Mouse (Mus musculus): Measurements from ENCODE around the gene Ilf3. TPM values are rescaled to one million over a fixed set of nuclear protein-coding genes. Genes with fewer than 3 reads are reported as not detected.
A peak's percentile ranks its signal among the peaks of the same experiment; 100 is the strongest.

The Ilf3 gene
- polyA plus RNA-seq, 1 experiment: 13.8 TPM

GRCm38 (mm10) chr9:21451870-21452269 lies 84.2 kb downstream of the Ilf3 start:
- no peak overlapping the region for H3K4me3 ChIP-seq (ENCODE audit: insufficient read depth, low read depth, low read length)
- H3K4me1 ChIP-seq (ENCODE audit: control insufficient read depth, insufficient read depth, insufficient read length, low read length): peaks cover 59% of the 10 kb centered on the region
- peak overlapping the region; percentile 53 for H3K27ac ChIP-seq (replicated peaks; ENCODE audit: low read depth, low read length)

DNA sequence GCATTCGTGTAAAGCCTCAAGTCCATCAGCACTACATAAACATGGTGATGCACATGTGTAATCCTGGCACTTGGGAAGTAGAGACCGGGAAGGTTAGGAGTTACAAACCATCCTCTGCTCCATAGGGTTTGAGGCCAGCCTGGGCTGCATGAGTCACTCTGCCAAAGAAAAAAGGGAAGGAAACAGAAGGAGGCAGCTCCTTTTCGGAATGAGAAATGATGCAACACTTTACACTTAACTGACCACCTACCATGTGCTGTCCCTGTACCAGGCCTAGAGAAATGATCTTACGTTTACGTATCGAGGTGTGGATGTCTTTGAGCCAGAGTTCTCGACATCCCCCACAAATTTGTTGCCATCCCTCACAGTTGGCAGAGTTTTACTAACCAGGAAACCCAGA lies 85.3 kb downstream of the Ilf3 start:
- H3K4me3 ChIP-seq (ENCODE audit: insufficient read depth, low read depth, low read length): no peak overlapping the region
- H3K27ac ChIP-seq (replicated peaks; ENCODE audit: low read depth, low read length): 0 out of 2 replicates have a peak overlapping the region, but pooled peaks have one; percentile 26
- peaks cover 56% of the 10 kb centered on the region for H3K4me1 ChIP-seq (ENCODE audit: control insufficient read depth, insufficient read depth, insufficient read length, low read length)

DNA sequence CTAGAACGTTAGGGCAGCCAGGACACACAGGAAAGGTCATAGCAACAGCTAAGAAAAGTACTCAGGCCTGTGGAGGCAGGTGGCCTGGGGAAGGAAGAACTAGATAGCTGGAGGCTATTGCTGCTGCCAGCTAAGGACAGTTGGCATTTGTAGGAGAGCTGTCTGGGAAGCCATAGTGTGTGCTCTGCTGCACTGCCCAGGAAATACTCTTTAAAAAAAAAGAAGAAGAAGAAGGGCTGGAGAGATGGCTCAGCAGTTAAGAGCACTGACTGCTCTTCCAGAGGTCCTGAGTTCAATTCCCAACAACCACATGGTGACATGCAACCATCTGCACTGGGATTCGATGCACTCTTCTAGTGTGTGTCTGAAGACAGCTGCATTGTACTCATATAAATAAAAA lies 85.8 kb downstream of the Ilf3 start:
- H3K4me1 ChIP-seq (ENCODE audit: control insufficient read depth, insufficient read depth, insufficient read length, low read length): peaks cover 52% of the 10 kb centered on the region
- 0 out of 2 replicates have a peak overlapping the region, but pooled peaks have one; percentile 15 for H3K27ac ChIP-seq (replicated peaks; ENCODE audit: low read depth, low read length)

GRCm38 (mm10) chr9:21454556-21454955 lies 86.9 kb downstream of the Ilf3 start:
- Histone ChIP-seq H3K4me3 (ENCODE audit: insufficient read depth, low read depth, low read length) (no peak overlapping the region), H3K4me1 (ENCODE audit: control insufficient read depth, insufficient read depth, insufficient read length, low read length) (peaks cover 47% of the 10 kb centered on the region), H3K27ac (replicated peaks; ENCODE audit: low read depth, low read length) (no peak overlapping the region)

More for the DNA sequence above, 85.8 kb downstream of the Ilf3 start:
- no peak overlapping the region for H3K4me3 ChIP-seq (ENCODE audit: insufficient read depth, low read depth, low read length)

Other genes with a start within 250 kb of the Ilf3 start
- gene Tyk2, start 236.6 kb upstream of the Ilf3 start, polyA plus RNA-seq (2012; ENCODE audit: insufficient read depth, insufficient read length, missing spikeins): 3.8 and 4.1 TPM in 2 replicates
- 70.4 and 78.0 TPM in 2 replicates for gene Cdc37, start 217.9 kb upstream of the Ilf3 start, polyA plus RNA-seq (2012; ENCODE audit: insufficient read depth, insufficient read length, missing spikeins)
- 16.2 and 29.4 TPM in 2 replicates for gene Pde4a, start 202.2 kb upstream of the Ilf3 start, polyA plus RNA-seq (2012; ENCODE audit: insufficient read depth, insufficient read length, missing spikeins)
- 24.6 and 25.5 TPM in 2 replicates for gene Keap1, start 128.5 kb upstream of the Ilf3 start, polyA plus RNA-seq (2012; ENCODE audit: insufficient read depth, insufficient read length, missing spikeins)
- 2.1 and 3.6 TPM in 2 replicates for gene S1pr5, start 119.4 kb upstream of the Ilf3 start, polyA plus RNA-seq (2012; ENCODE audit: insufficient read depth, insufficient read length, missing spikeins)
- 23.5 and 23.7 TPM in 2 replicates for gene Atg4d, start 102.6 kb upstream of the Ilf3 start, polyA plus RNA-seq (2012; ENCODE audit: insufficient read depth, insufficient read length, missing spikeins)
- gene Kri1, start 79.9 kb upstream of the Ilf3 start, polyA plus RNA-seq (2012; ENCODE audit: insufficient read depth, insufficient read length, missing spikeins): 10.9 and 16.2 TPM in 2 replicates
- gene Cdkn2d, start 76.5 kb upstream of the Ilf3 start, polyA plus RNA-seq (2012; ENCODE audit: insufficient read depth, insufficient read length, missing spikeins): 11.1 and 13.5 TPM in 2 replicates
- not detected in 2 replicates for gene Ap1m2, start 55.5 kb upstream of the Ilf3 start, polyA plus RNA-seq (2012; ENCODE audit: insufficient read depth, insufficient read length, missing spikeins)
- 9.0 and 9.6 TPM in 2 replicates for gene Slc44a2, start 47.2 kb upstream of the Ilf3 start, polyA plus RNA-seq (2012; ENCODE audit: insufficient read depth, insufficient read length, missing spikeins)
- 8.0 and 11.1 TPM in 2 replicates for gene Qtrt1, start 44.0 kb downstream of the Ilf3 start, polyA plus RNA-seq (2012; ENCODE audit: insufficient read depth, insufficient read length, missing spikeins)
- gene Dnm2, start 57.0 kb downstream of the Ilf3 start, polyA plus RNA-seq (2012; ENCODE audit: insufficient read depth, insufficient read length, missing spikeins): 39.0 and 48.4 TPM in 2 replicates
- 19.3 and 24.6 TPM in 2 replicates for gene Tmed1, start 142.4 kb downstream of the Ilf3 start, polyA plus RNA-seq (2012; ENCODE audit: insufficient read depth, insufficient read length, missing spikeins)
- gene AB124611, start 158.3 kb downstream of the Ilf3 start, polyA plus RNA-seq (2012; ENCODE audit: insufficient read depth, insufficient read length, missing spikeins): 2.1 and 2.6 TPM in 2 replicates
- 20.7 and 22.0 TPM in 2 replicates for gene Carm1, start 179.0 kb downstream of the Ilf3 start, polyA plus RNA-seq (2012; ENCODE audit: insufficient read depth, insufficient read length, missing spikeins)
- 30.3 and 31.1 TPM in 2 replicates for gene Timm29, start 224.9 kb downstream of the Ilf3 start, polyA plus RNA-seq (2012; ENCODE audit: insufficient read depth, insufficient read length, missing spikeins)
- 12.7 and 14.6 TPM in 2 replicates for gene Yipf2, start 225.0 kb downstream of the Ilf3 start, polyA plus RNA-seq (2012; ENCODE audit: insufficient read depth, insufficient read length, missing spikeins)
- gene Smarca4, start 248.3 kb downstream of the Ilf3 start, polyA plus RNA-seq (2012; ENCODE audit: insufficient read depth, insufficient read length, missing spikeins): 24.3 and 26.2 TPM in 2 replicates